Mouse (Mus musculus) lung, postnatal 0 days (tissue): Measurements from ENCODE around the gene Tpst2.

ENCODE experiments used
- CTCF ChIP-seq: IDR thresholded peaks from 2 replicates; pipeline ENCODE4 v1.5.1; 2016; ENCODE audit warnings: antibody characterized with exemption, mild to moderate bottlenecking
- EP300 ChIP-seq: IDR thresholded peaks from 2 replicates; pipeline ENCODE4 v1.6.1; 2016; ENCODE audit warnings: antibody characterized with exemption, mild to moderate bottlenecking, control low read depth

GRCm38 (mm10) chr5:112252400-112252799 lies 24.1 kb upstream of the Tpst2 start, which contains the start of gene Cryba4:
- no peak for TF ChIP-seq CTCF
- TF ChIP-seq EP300, result no peak
